Mouse (Mus musculus) testis, adult 2 months (tissue): ENCODE data around the gene Crispld2.

ENCODE experiments used
- CTCF ChIP-seq: fragments of 200-500 bp; IDR thresholded peaks from 2 replicates; pipeline ENCODE4 v1.5.1; 2012; ENCODE audit warnings: low read depth, mild to moderate bottlenecking, inconsistent platforms, low read length, moderate library complexity; ENCODE audit not compliant: control insufficient read depth, insufficient read depth, insufficient replicate concordance
- POLR2A ChIP-seq: fragments of 200-500 bp; IDR thresholded peaks from 2 replicates; pipeline ENCODE4 v1.6.1; 2012; ENCODE audit warnings: low read depth, mild to moderate bottlenecking, inconsistent platforms, low read length, moderate library complexity; ENCODE audit not compliant: control insufficient read depth

DNA sequence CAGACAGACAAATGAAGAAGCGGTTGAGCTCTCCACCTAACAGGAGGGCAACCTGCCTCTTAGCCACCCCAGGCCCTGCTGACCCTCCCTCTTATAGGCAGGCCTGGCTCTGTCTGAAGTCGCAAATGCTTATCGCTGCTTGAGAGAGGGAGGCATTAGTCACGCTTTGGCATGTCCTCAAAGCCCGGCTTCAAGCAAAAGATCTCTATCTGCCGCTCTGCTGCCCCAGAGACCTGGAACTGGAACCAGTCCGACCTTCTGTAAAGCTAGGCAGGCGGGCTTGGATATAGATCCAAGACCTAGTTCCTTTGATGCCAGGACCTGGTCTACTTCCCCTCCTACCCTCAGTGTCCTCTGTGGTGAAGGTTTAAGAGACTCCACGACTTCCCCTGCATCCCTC lies 80.0 kb downstream of the Crispld2 start:
- no peak for TF ChIP-seq CTCF
- TF ChIP-seq POLR2A: no peak
